Mouse (Mus musculus) spleen, adult 2 months (tissue): ENCODE measurements at regions not wholly inside any gene's neighbourhood (a gene's known extent, or its start where the extent isn't known, plus 50 kb on each side); places are given as distances from the start of the nearest gene placed in this dataset.

ENCODE experiments used
- DNase-seq, 2 experiments: peaks; one replicate each; pipeline versions ENCODE4 v3.0.0 to v3.0.0-alpha.2; 2012 to 2021; ENCODE audit warnings: low spot score in 2 of 2, low read depth in 1 of 2
- H3K27ac ChIP-seq: fragments of 200-500 bp; 2 replicates; pipeline ENCODE4 v1.5.1; 2012; ENCODE audit warnings: low read length, inconsistent platforms; ENCODE audit not compliant: insufficient read depth
- H3K27me3 ChIP-seq: fragments of 200-500 bp; 2 replicates; pipeline ENCODE4 v1.6.1; 2012; ENCODE audit warnings: mild to moderate bottlenecking, moderate library complexity, low read length, inconsistent platforms; ENCODE audit not compliant: control insufficient read depth, insufficient read depth
- H3K36me3 ChIP-seq: fragments of 200-500 bp; 2 replicates; pipeline ENCODE4 v1.6.1; 2012; ENCODE audit warnings: mild to moderate bottlenecking, low read length, inconsistent platforms; ENCODE audit not compliant: control insufficient read depth, insufficient read depth
- H3K4me1 ChIP-seq: fragments of 200-500 bp; 2 replicates; pipeline ENCODE4 v1.6.1; 2011; ENCODE audit warnings: inconsistent platforms; ENCODE audit not compliant: control insufficient read depth, insufficient read depth, insufficient read length
- H3K4me3 ChIP-seq: fragments of 200-500 bp; 2 replicates; pipeline ENCODE4 v1.5.1; 2011; ENCODE audit warnings: mild to moderate bottlenecking, inconsistent platforms; ENCODE audit not compliant: insufficient read depth, insufficient read length; ENCODE audit errors: extremely low read depth
- CTCF ChIP-seq: fragments of 200-500 bp; IDR thresholded peaks from 2 replicates; pipeline ENCODE4 v1.5.1; 2011; ENCODE audit warnings: mild to moderate bottlenecking, inconsistent platforms; ENCODE audit not compliant: insufficient read depth, insufficient read length, insufficient replicate concordance; ENCODE audit errors: extremely low read depth
- POLR2A ChIP-seq: fragments of 200-500 bp; IDR thresholded peaks from 2 replicates; pipeline ENCODE4 v1.6.1; 2011; ENCODE audit warnings: low read depth, low read length, inconsistent platforms
- WGBS: fragments of 180-500 bp; shearing (Covaris S2); methylation state at CpG from one replicate; pipeline ENCODE4 v1.1.7; 2018; 5-methylcytosine and 5-hydroxymethylcytosine counted together

- DNase-seq = no peak
- WGBS = 80% methylated on average over 5 of the region's 5 CpGs
- no peaks in the 10 kb centered on the region for H3K4me1 ChIP-seq
- H3K27ac ChIP-seq = no peak overlapping the region
- no peak overlapping the region for H3K4me3 ChIP-seq
- no peaks in the 10 kb centered on the region for H3K27me3 ChIP-seq
- no peaks in the 10 kb centered on the region for H3K36me3 ChIP-seq
- TF ChIP-seq POLR2A = no peak
- no peak for TF ChIP-seq CTCF
These were observed 58.8 kb upstream of the Tns3 start for GRCm38 (mm10) chr11:8723102-8723640.

- DNase-seq = no peak
- TF ChIP-seq CTCF = no peak
- no peak for TF ChIP-seq POLR2A
- 79% methylated on average over 11 of the region's 11 CpGs for WGBS
- H3K27me3 ChIP-seq = no peaks in the 10 kb centered on the region
- no peaks in the 10 kb centered on the region for H3K36me3 ChIP-seq
- H3K4me1 ChIP-seq = no peaks in the 10 kb centered on the region; the same call in 1 of the 2 replicates
- no peak overlapping the region for H3K4me3 ChIP-seq
- no peak overlapping the region for H3K27ac ChIP-seq
These were observed 55.1 kb upstream of the Tns3 start for GRCm38 (mm10) chr11:8719211-8719966.

DNA sequence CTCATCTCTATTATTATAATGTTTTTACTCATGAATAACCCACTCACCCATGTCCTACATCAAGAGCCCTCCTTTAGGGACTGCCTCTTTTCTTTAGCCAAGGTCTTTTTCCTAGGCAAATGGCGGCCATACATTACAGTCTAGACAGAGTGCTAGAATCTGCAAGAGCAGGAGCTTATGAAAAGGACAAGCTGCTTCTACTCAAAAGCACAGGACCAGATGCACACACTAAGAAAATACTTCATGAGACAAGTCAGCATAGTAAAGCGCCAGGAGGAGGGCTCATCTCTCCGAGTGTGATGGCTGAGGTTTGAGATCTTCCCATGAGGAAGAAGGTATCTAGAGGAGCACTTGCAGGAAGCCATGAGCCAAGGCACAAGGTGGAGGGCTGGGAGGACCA lies 53.4 kb upstream of the Tns3 start:
- H3K4me1 ChIP-seq = no peaks in the 10 kb centered on the region; the same call in 1 of the 2 replicates
- no peak overlapping the region for H3K4me3 ChIP-seq
- no peaks in the 10 kb centered on the region for H3K36me3 ChIP-seq
- H3K27ac ChIP-seq = no peak overlapping the region
- no peaks in the 10 kb centered on the region for H3K27me3 ChIP-seq
- no peak for TF ChIP-seq CTCF
- DNase-seq = no peak
- WGBS = 87% methylated on average over 3 of the region's 3 CpGs

DNA sequence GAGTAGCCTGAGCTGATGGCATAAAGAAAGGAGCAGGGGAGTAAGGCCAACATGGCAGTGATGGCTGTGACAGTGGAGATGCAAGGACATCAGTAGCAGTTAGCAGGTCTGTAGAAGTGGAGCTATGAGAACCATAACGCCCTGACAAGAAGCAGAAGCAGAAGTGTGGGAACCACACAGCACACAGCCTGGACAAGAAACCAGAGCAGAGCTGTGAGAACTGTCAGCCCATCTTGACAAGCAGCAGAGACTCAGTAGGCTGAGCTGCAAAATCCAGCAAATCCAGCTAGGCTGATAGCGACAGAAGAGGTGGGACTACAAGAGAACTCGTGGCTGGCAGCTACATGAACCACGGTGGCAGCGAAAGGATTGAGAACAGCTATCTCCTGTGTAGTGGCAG lies 52.5 kb upstream of the Tns3 start:
- no peak for DNase-seq
- no peak for TF ChIP-seq CTCF
- no peak for TF ChIP-seq POLR2A

GRCm38 (mm10) chr11:8715775-8716174 lies 51.4 kb upstream of the Tns3 start:
- Histone ChIP-seq H3K4me1 (no peaks in the 10 kb centered on the region; the same call in 1 of the 2 replicates), H3K27ac (no peak overlapping the region), H3K27me3 (no peaks in the 10 kb centered on the region), H3K36me3 (no peaks in the 10 kb centered on the region), H3K4me3 (no peak overlapping the region)
- no peak for TF ChIP-seq POLR2A
- WGBS = 80% methylated on average over 2 of the region's 2 CpGs
- no peak for DNase-seq

More for the DNA sequence above, 52.5 kb upstream of the Tns3 start:
- H3K27me3 ChIP-seq = no peaks in the 10 kb centered on the region
- no peaks in the 10 kb centered on the region; the same call in 1 of the 2 replicates for H3K4me1 ChIP-seq
- no peak overlapping the region for H3K4me3 ChIP-seq
- WGBS = 48% methylated on average over 5 of the region's 5 CpGs
- no peaks in the 10 kb centered on the region for H3K36me3 ChIP-seq
- H3K27ac ChIP-seq = 0 out of 2 replicates have a peak overlapping the region, but pooled peaks have one; percentile 18
